In genomic region chr8:124898251-124898905, GRCm38 (mm10) we compare ENCODE assay signal across 8 mouse cellular contexts. TPM values are rescaled to one million over a fixed set of nuclear protein-coding genes. Genes with fewer than 3 reads are reported as not detected.
DNase-seq lines count a peak whose midpoint lies in the region; ATAC-seq and TF ChIP-seq lines count a peak whose summit lies in the region.

No protein-coding gene starts in this region.

- peak overlapping the region; percentile 66 for H3K9ac ChIP-seq in limb, embryonic 11.5 days (ENCODE audit: low read length)

- H3K4me1 ChIP-seq in thymus, adult 2 months (replicated peaks; ENCODE audit: control insufficient read depth, insufficient read depth, low read length), result peaks cover 20% of the 10 kb centered on the region
- H3K4me1 ChIP-seq in limb, embryonic 11.5 days (ENCODE audit: control insufficient read depth, insufficient read depth, low read length), result peaks cover 11% of the 10 kb centered on the region
- H3K4me1 ChIP-seq in small intestine, adult 2 months (ENCODE audit: control insufficient read depth, insufficient read depth, insufficient read length, low read length), result peaks cover 19% of the 10 kb centered on the region

- peak overlapping the region; percentile 84 for H3K4me3 ChIP-seq in thymus, adult 2 months (ENCODE audit: control insufficient read depth, insufficient read depth, low read length)
- peak overlapping the region; percentile 86 for H3K4me3 ChIP-seq in limb, embryonic 11.5 days (ENCODE audit: low read depth, low read length)
- H3K4me3 ChIP-seq in small intestine, adult 2 months (ENCODE audit: low read depth, low read length), result peak overlapping the region; percentile 81

- no peak for ATAC-seq in limb, embryonic 11.5 days (ENCODE audit: insufficient number of reproducible peaks, low FRiP score, low TSS enrichment, low read depth)

- no peak for TF ChIP-seq CTCF in thymus, adult 2 months (IDR thresholded peaks at IDR 0.05; ENCODE audit: borderline replicate concordance, control insufficient read depth, extremely low read depth, insufficient read depth, low read length, poor library complexity)
- TF ChIP-seq CTCF in small intestine, adult 2 months (IDR thresholded peaks at IDR 0.05; ENCODE audit: extremely low read depth, insufficient read length, insufficient replicate concordance, low read depth, low read length), result no peak

- H3K9me3 ChIP-seq in limb, embryonic 11.5 days (ENCODE audit: control insufficient read depth, low read length), result no peaks in the 10 kb centered on the region

- H3K27ac ChIP-seq in thymus, adult 2 months (ENCODE audit: control insufficient read depth, insufficient read depth, low read length), result no peak overlapping the region
- no peak overlapping the region; the same call in 1 of the 2 replicates for H3K27ac ChIP-seq in limb, embryonic 11.5 days (replicated peaks; ENCODE audit: low read depth, low read length)
- H3K27ac ChIP-seq in small intestine, adult 2 months (ENCODE audit: insufficient read depth, low read depth, low read length), result no peak overlapping the region

- 4% methylated on average over 31 of the region's 31 CpGs for WGBS in thymus, adult 2 months
- 7% methylated on average over 31 of the region's 31 CpGs for WGBS in limb, embryonic 11.5 days
- WGBS in small intestine, adult 2 months, result 2% methylated on average over 31 of the region's 31 CpGs

- H3K27me3 ChIP-seq in thymus, adult 2 months (ENCODE audit: control insufficient read depth, insufficient read depth, low read length), result no peaks in the 10 kb centered on the region
- H3K27me3 ChIP-seq in limb, embryonic 11.5 days (ENCODE audit: control insufficient read depth, insufficient read depth, low read length), result no peaks in the 10 kb centered on the region
- no peaks in the 10 kb centered on the region for H3K27me3 ChIP-seq in small intestine, adult 2 months (ENCODE audit: control insufficient read depth, insufficient read depth, low read length)

- peaks cover 36% of the 10 kb centered on the region for H3K36me3 ChIP-seq in thymus, adult 2 months (ENCODE audit: control insufficient read depth, insufficient read depth, low read length)
- peaks cover 11% of the 10 kb centered on the region; the same call in 1 of the 2 replicates for H3K36me3 ChIP-seq in limb, embryonic 11.5 days (ENCODE audit: control insufficient read depth, insufficient read depth, low read length)
- peaks cover 43% of the 10 kb centered on the region for H3K36me3 ChIP-seq in small intestine, adult 2 months (ENCODE audit: control insufficient read depth, insufficient read depth, low read length)

- no peak for TF ChIP-seq POLR2A in thymus, adult 2 months (IDR thresholded peaks at IDR 0.05; ENCODE audit: control insufficient read depth, extremely low read depth, insufficient read depth, low read length, poor library complexity)
- TF ChIP-seq POLR2A in small intestine, adult 2 months (IDR thresholded peaks at IDR 0.05; ENCODE audit: low read depth, low read length), result no peak

- DNase-seq in cerebellum, postnatal 14 days, result peak; percentile 32 to 52
- no peak for DNase-seq in cerebellum, adult 9-11 months
- no peak for DNase-seq in thymus, adult 2 months
- DNase-seq in thymus, postnatal 0 days (ENCODE audit: low spot score), result no peak
- no peak for DNase-seq in limb, embryonic 11.5 days (ENCODE audit: low spot score)
- no peak for DNase-seq in thymus, adult 18-20 months
- no peak for DNase-seq in spleen, postnatal 10 days (ENCODE audit: low spot score in 2 of 2)

- peak overlapping the region; percentile 81 for H3K4me2 ChIP-seq in limb, embryonic 11.5 days (ENCODE audit: low read depth, severe bottlenecking)

RNA-seq across cellular contexts. Expression of gene Sprtn, which starts 0.7 kb away (rescaled TPM):
- polyA plus RNA-seq in thymus, adult 2 months (2012; rRNA removed), result 26.8 and 27.6 TPM in 2 replicates
- polyA plus RNA-seq in thymus, postnatal 0 days (2015; fragmentation: Nextera tagmentation; extraction: Ambion mirVana), result 11.0 and 13.5 TPM in 2 replicates
- 8.9 and 9.3 TPM in 2 replicates for polyA plus RNA-seq in limb, embryonic 11.5 days (2014; fragmentation: Nextera tagmentation; extraction: Ambion mirVana)
- 4.2 and 9.0 TPM in 2 replicates for polyA plus RNA-seq in small intestine, adult 2 months (2012; rRNA removed)

RNA-seq across cellular contexts. Expression of gene Exoc8, which starts 0.9 kb away (rescaled TPM):
- polyA plus RNA-seq in thymus, adult 2 months (2012; rRNA removed), result 12.0 and 15.2 TPM in 2 replicates
- polyA plus RNA-seq in thymus, postnatal 0 days (2015; fragmentation: Nextera tagmentation; extraction: Ambion mirVana), result 7.0 and 9.2 TPM in 2 replicates
- polyA plus RNA-seq in limb, embryonic 11.5 days (2014; fragmentation: Nextera tagmentation; extraction: Ambion mirVana), result 7.0 and 8.1 TPM in 2 replicates
- polyA plus RNA-seq in small intestine, adult 2 months (2012; rRNA removed), result 7.0 and 9.1 TPM in 2 replicates

RNA-seq across cellular contexts. Expression of gene 2810004N23Rik, which starts 35.5 kb away (rescaled TPM):
- 15.1 and 18.7 TPM in 2 replicates for polyA plus RNA-seq in thymus, adult 2 months (2012; rRNA removed)
- 39.1 and 42.3 TPM in 2 replicates for polyA plus RNA-seq in thymus, postnatal 0 days (2015; fragmentation: Nextera tagmentation; extraction: Ambion mirVana)
- polyA plus RNA-seq in limb, embryonic 11.5 days (2014; fragmentation: Nextera tagmentation; extraction: Ambion mirVana), result 58.4 and 58.9 TPM in 2 replicates
- polyA plus RNA-seq in small intestine, adult 2 months (2012; rRNA removed), result 3.3 and 5.4 TPM in 2 replicates

RNA-seq across cellular contexts. Expression of gene Gnpat, which starts 35.5 kb away (rescaled TPM):
- polyA plus RNA-seq in thymus, adult 2 months (2012; rRNA removed), result 72.3 and 76.7 TPM in 2 replicates
- polyA plus RNA-seq in thymus, postnatal 0 days (2015; fragmentation: Nextera tagmentation; extraction: Ambion mirVana), result 78.2 and 78.9 TPM in 2 replicates
- polyA plus RNA-seq in limb, embryonic 11.5 days (2014; fragmentation: Nextera tagmentation; extraction: Ambion mirVana), result 121 and 128 TPM in 2 replicates
- 12.1 and 17.6 TPM in 2 replicates for polyA plus RNA-seq in small intestine, adult 2 months (2012; rRNA removed)

RNA-seq across cellular contexts. Expression of gene Egln1, which starts 50.7 kb away (rescaled TPM):
- polyA plus RNA-seq in thymus, adult 2 months (2012; rRNA removed), result 40.5 and 43.1 TPM in 2 replicates
- 13.0 and 15.3 TPM in 2 replicates for polyA plus RNA-seq in thymus, postnatal 0 days (2015; fragmentation: Nextera tagmentation; extraction: Ambion mirVana)
- 15.1 and 15.3 TPM in 2 replicates for polyA plus RNA-seq in limb, embryonic 11.5 days (2014; fragmentation: Nextera tagmentation; extraction: Ambion mirVana)
- polyA plus RNA-seq in small intestine, adult 2 months (2012; rRNA removed), result 10.6 and 20.1 TPM in 2 replicates

Comparison
In these comparisons a context has a peak if more than half of its experiments do, and no peak if none do; other contexts are left out.
1. DNase-seq: peak in cerebellum, postnatal 14 days (2 of 2); none in cerebellum, adult 9-11 months (single experiment), thymus, adult 2 months (single experiment), thymus, postnatal 0 days (single experiment), limb, embryonic 11.5 days (single experiment), thymus, adult 18-20 months (0 of 2) and spleen, postnatal 10 days (0 of 2).
2. Peak in every context shown above with its lines, with median percentiles within 50 percentile points of each other: H3K4me3 ChIP-seq.